Mouse (Mus musculus): ENCODE data around the gene Etv4.

GRCm38 (mm10) chr11:101756616-101757015 is 28.6 kb downstream of the Etv4 start:
- TF ChIP-seq CHD2 (IDR thresholded peaks at IDR 0.05; ENCODE audit: low read length) (no peak), POLR2A (IDR thresholded peaks at IDR 0.05; ENCODE audit: low read depth, low read length) (no peak), BHLHE40 (IDR thresholded peaks at IDR 0.05; ENCODE audit: low read depth, low read length) (no peak), MAZ (IDR thresholded peaks at IDR 0.05; ENCODE audit: low read depth, low read length) (no peak), CTCF (conservative IDR thresholded peaks at IDR 0.05 in 1 of 2, IDR thresholded peaks at IDR 0.05 in 1 of 2; ENCODE audit: low read depth in 2 of 2, low read length in 2 of 2) (no peak), KAT2A (IDR thresholded peaks at IDR 0.05; ENCODE audit: insufficient replicate concordance, low read length) (no peak), RCOR1 (conservative IDR thresholded peaks at IDR 0.05; ENCODE audit: low read depth, low read length) (no peak), TBP (conservative IDR thresholded peaks at IDR 0.05; ENCODE audit: low read depth, low read length) (no peak), ZNF384 (IDR thresholded peaks at IDR 0.05; ENCODE audit: low read depth, low read length) (no peak), USF1 (IDR thresholded peaks at IDR 0.05; ENCODE audit: low read depth, low read length) (no peak), NELFE (IDR thresholded peaks at IDR 0.05; ENCODE audit: low read depth, low read length) (no peak)
